Mouse (Mus musculus): ENCODE measurements around the gene Spata1. TPM values are rescaled to one million over a fixed set of nuclear protein-coding genes. Genes with fewer than 3 reads are reported as not detected.

Gene Spata1
- polyA plus RNA-seq, 1 experiment, result 0.56 TPM

- Histone ChIP-seq H3K79me2 (ENCODE audit: control insufficient read depth, insufficient read depth) (no peaks in the 10 kb centered on the region), H3K36me3 (ENCODE audit: control insufficient read depth, insufficient read depth) (peaks cover 17% of the 10 kb centered on the region), H3K27me3 (ENCODE audit: control insufficient read depth, insufficient read depth, insufficient read length) (no peaks in the 10 kb centered on the region), H3ac (ENCODE audit: control insufficient read depth, insufficient read length, low read depth) (no peak overlapping the region), H3K4me3 (ENCODE audit: insufficient read depth, poor library complexity, severe bottlenecking) (no peak overlapping the region), H3K79me3 (ENCODE audit: low read depth) (no peaks in the 10 kb centered on the region)
- TF ChIP-seq FOSL1 (IDR thresholded peaks at IDR 0.05; ENCODE audit: insufficient read depth, low read length, poor library complexity, severe bottlenecking) (no peak), MYOG (IDR thresholded peaks at IDR 0.05; ENCODE audit: control insufficient read depth, extremely low read depth, insufficient read length) (no peak), MYOD1 (IDR thresholded peaks at IDR 0.05; ENCODE audit: control insufficient read depth, insufficient read length, low read depth) (no peak), CTCF (IDR thresholded peaks at IDR 0.05; ENCODE audit: control insufficient read depth, insufficient read depth, insufficient read length) (no peak)
Observed at GRCm38 (mm10) chr3:146426489-146426888, 73.1 kb downstream of the Spata1 start.

- no peaks in the 10 kb centered on the region for H3K79me2 ChIP-seq (ENCODE audit: control insufficient read depth, insufficient read depth)
- H3ac ChIP-seq (ENCODE audit: control insufficient read depth, insufficient read length, low read depth), result no peak overlapping the region
- no peaks in the 10 kb centered on the region for H3K27me3 ChIP-seq (ENCODE audit: control insufficient read depth, insufficient read depth, insufficient read length)
- H3K36me3 ChIP-seq (ENCODE audit: control insufficient read depth, insufficient read depth), result peaks cover 12% of the 10 kb centered on the region
- TF ChIP-seq MYOG (IDR thresholded peaks at IDR 0.05; ENCODE audit: control insufficient read depth, extremely low read depth, insufficient read length), result no peak
- TF ChIP-seq MAX (IDR thresholded peaks at IDR 0.05), result no peak
- no peak for TF ChIP-seq MYOD1 (IDR thresholded peaks at IDR 0.05; ENCODE audit: control insufficient read depth, insufficient read length, low read depth)
- no peak for TF ChIP-seq USF1 (IDR thresholded peaks at IDR 0.05; ENCODE audit: low read depth)
- no peak for TF ChIP-seq FOSL1 (IDR thresholded peaks at IDR 0.05; ENCODE audit: insufficient read depth, low read length, poor library complexity, severe bottlenecking)
- TF ChIP-seq CEBPB (IDR thresholded peaks at IDR 0.05; ENCODE audit: low read depth), result no peak
- no peak for TF ChIP-seq CTCF (IDR thresholded peaks at IDR 0.05; ENCODE audit: control insufficient read depth, insufficient read depth, insufficient read length)
- H3K4me3 ChIP-seq (ENCODE audit: insufficient read depth, poor library complexity, severe bottlenecking), result no peak overlapping the region
- no peaks in the 10 kb centered on the region for H3K79me3 ChIP-seq (ENCODE audit: low read depth)
Observed at GRCm38 (mm10) chr3:146425902-146426301, 73.7 kb downstream of the Spata1 start.

GRCm38 (mm10) chr3:146424306-146424900 lies 75.2 kb downstream of the Spata1 start:
- no peak for TF ChIP-seq MAX (IDR thresholded peaks at IDR 0.05)
- no peak for TF ChIP-seq MYOG (IDR thresholded peaks at IDR 0.05; ENCODE audit: control insufficient read depth, extremely low read depth, insufficient read length)
- TF ChIP-seq CEBPB (IDR thresholded peaks at IDR 0.05; ENCODE audit: low read depth), result no peak
- TF ChIP-seq USF1 (IDR thresholded peaks at IDR 0.05; ENCODE audit: low read depth), result no peak
- no peak overlapping the region for H3ac ChIP-seq (ENCODE audit: control insufficient read depth, insufficient read length, low read depth)
- peaks cover 10% of the 10 kb centered on the region for H3K36me3 ChIP-seq (ENCODE audit: control insufficient read depth, insufficient read depth)
- H3K4me3 ChIP-seq (ENCODE audit: insufficient read depth, poor library complexity, severe bottlenecking), result no peak overlapping the region
- H3K79me2 ChIP-seq (ENCODE audit: control insufficient read depth, insufficient read depth), result no peaks in the 10 kb centered on the region
- H3K27me3 ChIP-seq (ENCODE audit: control insufficient read depth, insufficient read depth, insufficient read length), result no peaks in the 10 kb centered on the region
- no peaks in the 10 kb centered on the region for H3K79me3 ChIP-seq (ENCODE audit: low read depth)

- no peak for TF ChIP-seq USF1 (IDR thresholded peaks at IDR 0.05; ENCODE audit: low read depth)
- TF ChIP-seq MYOD1 (IDR thresholded peaks at IDR 0.05; ENCODE audit: control insufficient read depth, insufficient read length, low read depth), result no peak
- no peak for TF ChIP-seq MAX (IDR thresholded peaks at IDR 0.05)
- no peak for TF ChIP-seq FOSL1 (IDR thresholded peaks at IDR 0.05; ENCODE audit: insufficient read depth, low read length, poor library complexity, severe bottlenecking)
- TF ChIP-seq MYOG (IDR thresholded peaks at IDR 0.05; ENCODE audit: control insufficient read depth, extremely low read depth, insufficient read length), result no peak
- TF ChIP-seq CTCF (IDR thresholded peaks at IDR 0.05; ENCODE audit: control insufficient read depth, insufficient read depth, insufficient read length), result no peak
- no peak for TF ChIP-seq CEBPB (IDR thresholded peaks at IDR 0.05; ENCODE audit: low read depth)
- no peaks in the 10 kb centered on the region for H3K27me3 ChIP-seq (ENCODE audit: control insufficient read depth, insufficient read depth, insufficient read length)
- H3K79me3 ChIP-seq (ENCODE audit: low read depth), result no peaks in the 10 kb centered on the region
- no peak overlapping the region for H3K4me3 ChIP-seq (ENCODE audit: insufficient read depth, poor library complexity, severe bottlenecking)
- H3K36me3 ChIP-seq (ENCODE audit: control insufficient read depth, insufficient read depth), result peaks cover 10% of the 10 kb centered on the region
- no peaks in the 10 kb centered on the region for H3K79me2 ChIP-seq (ENCODE audit: control insufficient read depth, insufficient read depth)
- H3ac ChIP-seq (ENCODE audit: control insufficient read depth, insufficient read length, low read depth), result no peak overlapping the region
Observed at GRCm38 (mm10) chr3:146423710-146424109, 75.8 kb downstream of the Spata1 start.

- Histone ChIP-seq H3K36me3 (ENCODE audit: control insufficient read depth, insufficient read depth) (peaks cover 13% of the 10 kb centered on the region), H3ac (ENCODE audit: control insufficient read depth, insufficient read length, low read depth) (no peak overlapping the region)
Observed at GRCm38 (mm10) chr3:146421787-146422186, 77.8 kb downstream of the Spata1 start.

GRCm38 (mm10) chr3:146419992-146420537 lies 79.5 kb downstream of the Spata1 start:
- Histone ChIP-seq H3K36me3 (ENCODE audit: control insufficient read depth, insufficient read depth) (peaks cover 13% of the 10 kb centered on the region), H3K27me3 (ENCODE audit: control insufficient read depth, insufficient read depth, insufficient read length) (no peaks in the 10 kb centered on the region), H3ac (ENCODE audit: control insufficient read depth, insufficient read length, low read depth) (no peak overlapping the region), H3K4me3 (ENCODE audit: insufficient read depth, poor library complexity, severe bottlenecking) (no peak overlapping the region), H3K79me3 (ENCODE audit: low read depth) (peaks cover under 1% of the 10 kb centered on the region), H3K79me2 (ENCODE audit: control insufficient read depth, insufficient read depth) (peaks cover under 1% of the 10 kb centered on the region)
- TF ChIP-seq MAX (IDR thresholded peaks at IDR 0.05), result no peak
- TF ChIP-seq CEBPB (IDR thresholded peaks at IDR 0.05; ENCODE audit: low read depth), result no peak
- no peak for TF ChIP-seq USF1 (IDR thresholded peaks at IDR 0.05; ENCODE audit: low read depth)
- TF ChIP-seq FOSL1 (IDR thresholded peaks at IDR 0.05; ENCODE audit: insufficient read depth, low read length, poor library complexity, severe bottlenecking), result no peak
- TF ChIP-seq MYOD1 (IDR thresholded peaks at IDR 0.05; ENCODE audit: control insufficient read depth, insufficient read length, low read depth), result no peak
- TF ChIP-seq MYOG (IDR thresholded peaks at IDR 0.05; ENCODE audit: control insufficient read depth, extremely low read depth, insufficient read length), result no peak

More at GRCm38 (mm10) chr3:146421787-146422186, 77.8 kb downstream of the Spata1 start:
- Histone ChIP-seq H3K79me3 (ENCODE audit: low read depth) (no peaks in the 10 kb centered on the region), H3K27me3 (ENCODE audit: control insufficient read depth, insufficient read depth, insufficient read length) (no peaks in the 10 kb centered on the region), H3K4me3 (ENCODE audit: insufficient read depth, poor library complexity, severe bottlenecking) (no peak overlapping the region), H3K79me2 (ENCODE audit: control insufficient read depth, insufficient read depth) (no peaks in the 10 kb centered on the region)
- TF ChIP-seq MYOD1 (IDR thresholded peaks at IDR 0.05; ENCODE audit: control insufficient read depth, insufficient read length, low read depth) (no peak), USF1 (IDR thresholded peaks at IDR 0.05; ENCODE audit: low read depth) (no peak), CEBPB (IDR thresholded peaks at IDR 0.05; ENCODE audit: low read depth) (no peak), MAX (IDR thresholded peaks at IDR 0.05) (no peak)
